Mouse (Mus musculus) testis, adult 2 months (tissue): ENCODE measurements around the gene Basp1.

Experiments used
- CTCF ChIP-seq: fragments of 200-500 bp; IDR thresholded peaks from 2 replicates; pipeline ENCODE4 v1.5.1; 2012; ENCODE audit warnings: low read depth, mild to moderate bottlenecking, inconsistent platforms, low read length, moderate library complexity; ENCODE audit not compliant: control insufficient read depth, insufficient read depth, insufficient replicate concordance
- POLR2A ChIP-seq: fragments of 200-500 bp; IDR thresholded peaks from 2 replicates; pipeline ENCODE4 v1.6.1; 2012; ENCODE audit warnings: low read depth, mild to moderate bottlenecking, inconsistent platforms, low read length, moderate library complexity; ENCODE audit not compliant: control insufficient read depth

GRCm38 (mm10) chr15:25446155-25446487 lies 32.6 kb upstream of the Basp1 start:
- TF ChIP-seq CTCF (no peak), POLR2A (no peak)
